Mouse (Mus musculus): ENCODE data around the gene Asb15.

Gene Asb15

GRCm38 (mm10) chr6:24607531-24607930 is 79.6 kb downstream of the Asb15 start:
- DNase-seq (ENCODE audit: low spot score in 2 of 2), result no peak

DNA sequence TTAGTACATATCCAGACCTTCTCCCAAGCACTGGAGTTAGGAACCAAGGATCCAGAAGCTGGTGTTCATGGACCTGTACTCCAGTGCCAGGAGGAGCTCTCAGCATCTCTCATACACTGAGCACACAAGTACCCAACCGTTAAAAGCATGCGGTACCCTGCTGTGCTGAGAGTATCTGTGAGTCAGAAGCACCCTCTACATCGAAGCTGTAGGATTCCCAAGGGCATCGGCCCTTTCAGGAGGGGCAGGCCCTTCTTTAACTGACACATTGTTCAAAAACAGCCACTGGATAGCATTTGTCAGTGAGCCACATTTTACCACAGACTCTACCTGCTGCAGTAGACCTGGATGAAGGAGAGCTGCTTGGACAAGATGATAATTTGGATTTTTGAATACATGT is 80.2 kb downstream of the Asb15 start:
- no peak for DNase-seq (ENCODE audit: low spot score in 2 of 2)

DNA sequence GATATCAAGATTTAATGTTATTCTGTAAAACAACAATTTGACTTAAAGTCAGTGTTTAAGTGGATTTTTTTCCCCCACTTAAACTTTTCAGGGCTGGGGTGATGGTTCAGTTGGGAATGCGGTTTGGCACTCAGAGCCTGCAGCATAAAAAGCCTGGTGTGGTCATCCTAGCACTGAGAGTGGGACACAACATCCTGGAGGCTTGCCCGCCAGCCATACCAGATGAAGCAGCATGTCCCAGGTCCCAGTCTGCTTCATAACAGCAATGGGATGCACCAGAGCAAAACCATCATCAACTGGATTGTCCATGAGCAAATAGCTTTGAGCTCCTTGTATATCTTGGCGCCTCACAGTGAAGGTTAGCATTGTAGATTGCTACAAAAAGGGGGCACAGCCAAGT is 80.7 kb downstream of the Asb15 start:
- DNase-seq (ENCODE audit: low spot score in 2 of 2), result no peak

- no peak for DNase-seq (ENCODE audit: low spot score in 2 of 2)
These were observed 81.6 kb downstream of the Asb15 start for GRCm38 (mm10) chr6:24609531-24609930.

DNA sequence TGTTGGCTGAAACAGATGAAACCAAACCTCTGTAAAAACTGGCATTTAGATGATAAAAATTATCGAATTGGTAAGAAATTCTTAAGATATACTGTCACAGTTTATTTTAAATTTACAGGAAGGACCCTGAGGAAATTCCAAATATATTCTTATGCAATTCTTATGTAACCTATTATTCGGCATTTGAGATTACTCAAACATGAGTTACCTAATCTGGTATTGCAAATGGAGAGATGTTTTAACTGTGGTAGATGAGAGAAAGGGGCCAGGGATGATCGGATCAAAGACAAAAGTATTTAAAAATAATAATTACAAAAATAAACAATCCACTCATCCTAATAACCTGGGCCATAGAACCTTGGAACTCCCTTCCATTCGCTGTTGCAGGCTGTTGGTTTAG is 82.4 kb downstream of the Asb15 start:
- no peak for DNase-seq (ENCODE audit: low spot score in 2 of 2)

GRCm38 (mm10) chr6:24612074-24612755 is 84.3 kb downstream of the Asb15 start:
- DNase-seq (ENCODE audit: low spot score in 2 of 2), result no peak

DNA sequence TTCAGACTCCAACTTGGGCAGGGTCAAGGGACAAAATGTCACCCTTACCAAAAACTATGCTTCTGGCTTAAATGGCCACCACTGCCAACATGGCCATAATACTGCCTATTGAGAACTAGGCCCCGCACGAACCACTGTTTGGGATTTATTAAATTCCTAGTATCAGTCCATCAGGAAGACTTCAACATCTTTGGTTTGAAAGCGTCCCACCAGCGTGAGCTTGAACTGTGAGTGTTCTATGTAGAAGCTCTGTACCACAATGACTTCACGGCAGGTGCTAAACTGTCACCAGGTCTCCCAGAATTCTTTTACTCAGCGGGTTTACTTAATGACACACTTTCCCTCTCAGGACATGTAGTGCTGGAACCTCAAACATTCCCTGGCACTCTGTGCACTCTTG is 85.4 kb downstream of the Asb15 start:
- DNase-seq (ENCODE audit: low spot score in 2 of 2), result no peak

- DNase-seq (ENCODE audit: low spot score in 2 of 2), result no peak
These were observed 86.0 kb downstream of the Asb15 start for GRCm38 (mm10) chr6:24613918-24614317.

- DNase-seq (ENCODE audit: low spot score in 2 of 2), result no peak
These were observed 88.8 kb downstream of the Asb15 start for GRCm38 (mm10) chr6:24616746-24617145.

DNA sequence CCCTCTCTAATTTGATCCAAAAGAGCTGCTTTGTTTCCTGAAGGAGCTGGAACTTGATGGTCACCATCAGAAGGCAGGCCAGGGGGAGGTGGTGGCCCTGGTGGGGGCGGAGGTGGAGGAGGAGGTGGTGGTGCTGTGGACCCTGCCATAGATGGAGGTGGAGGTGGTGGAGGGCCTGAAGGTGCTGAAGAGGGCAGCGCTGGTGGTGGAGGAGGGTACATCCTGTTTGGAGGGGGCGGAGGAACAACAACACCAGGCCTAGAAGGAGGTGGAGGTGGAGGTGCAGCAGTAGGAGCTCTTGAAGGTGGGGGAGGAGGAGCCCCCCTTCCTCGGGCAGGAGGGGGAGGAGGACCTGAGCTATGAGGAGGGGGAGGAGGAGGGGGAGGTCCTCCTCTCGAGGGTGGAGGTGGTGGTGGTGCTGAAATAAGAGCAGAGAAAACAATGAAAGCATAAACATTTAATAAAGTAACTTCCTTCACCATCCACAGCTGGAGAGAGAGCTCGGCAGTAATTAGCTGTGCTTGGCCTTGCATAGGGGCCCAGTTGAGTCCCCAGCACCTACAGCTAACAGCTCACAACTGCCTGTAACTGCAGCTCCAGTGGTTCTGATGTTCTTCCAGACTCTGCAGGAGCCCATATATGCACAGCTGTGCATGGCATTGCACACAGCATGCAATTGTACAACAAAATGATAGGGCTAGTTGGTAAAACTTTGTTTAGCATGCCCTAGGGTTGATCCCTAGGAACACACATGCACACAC is 91.5 kb downstream of the Asb15 start:
- no peak for DNase-seq (ENCODE audit: low spot score in 2 of 2)

DNA sequence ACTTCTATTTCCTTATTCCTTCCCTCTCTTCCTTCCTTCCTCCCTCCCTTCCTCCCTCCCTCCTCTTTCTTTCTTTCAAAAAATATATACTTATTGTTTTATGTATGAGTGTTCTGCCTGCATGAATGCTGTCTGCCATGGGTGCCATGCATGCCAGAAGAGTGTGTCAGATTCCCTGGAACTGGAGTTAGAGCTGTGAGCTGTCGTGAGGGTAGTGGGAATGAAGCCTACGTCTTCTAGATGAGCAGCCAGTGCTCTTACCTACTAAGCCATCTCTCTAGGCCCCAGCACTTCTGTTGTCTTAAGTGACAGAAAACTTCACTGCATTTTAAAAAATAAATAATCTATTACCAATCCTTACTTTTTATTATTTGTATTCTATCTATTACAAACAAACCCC is 93.0 kb downstream of the Asb15 start:
- DNase-seq (ENCODE audit: low spot score in 2 of 2), result no peak

DNA sequence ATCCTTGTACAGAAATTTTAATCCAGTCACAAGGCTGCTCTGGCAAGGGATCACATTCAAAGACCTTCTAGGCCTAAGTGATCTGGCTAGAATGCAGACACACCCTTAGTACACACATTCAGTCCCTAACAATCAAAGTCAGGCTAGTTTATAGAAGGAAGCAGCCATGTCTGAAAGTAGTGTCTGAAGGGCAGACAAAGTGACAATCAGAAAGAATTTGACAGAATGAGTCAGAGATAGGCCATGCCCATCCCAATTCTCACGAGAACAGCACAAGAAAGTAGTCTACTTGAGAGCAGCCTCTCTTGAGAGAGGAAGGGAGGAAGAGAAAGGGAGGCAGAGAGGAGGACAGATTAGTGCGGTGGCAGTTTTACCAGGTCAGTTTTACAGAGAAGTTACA is 94.2 kb downstream of the Asb15 start:
- no peak for DNase-seq (ENCODE audit: low spot score in 2 of 2)
